In genomic region chr7:45312686-45313453, GRCm38 (mm10) we compare ENCODE assay signal across 12 mouse cellular contexts. TPM values are rescaled to one million over a fixed set of nuclear protein-coding genes. Genes with fewer than 3 reads are reported as not detected.
DNase-seq lines count a peak whose midpoint lies in the region; ATAC-seq and TF ChIP-seq lines count a peak whose summit lies in the region.
"Had no signal": no experiment of that assay in that cellular context is flagged by ENCODE, and none has a peak within 500 bp of the region (broad histone marks: within the 10 kb centered on the region; RNA-seq: fewer than 3 reads in every experiment).

No protein-coding gene starts in this region.

- 14% methylated on average over 10 of the region's 10 CpGs for WGBS in lung, embryonic 14.5 days
- 20% methylated on average over 10 of the region's 10 CpGs for WGBS in intestine, embryonic 16.5 days
- 11% methylated on average over 10 of the region's 10 CpGs for WGBS in stomach, embryonic 14.5 days

- H3K9ac ChIP-seq in lung, embryonic 14.5 days, result no peak overlapping the region
- H3K9ac ChIP-seq in intestine, embryonic 16.5 days (ENCODE audit: low read depth, low read length), result 0 out of 2 replicates have a peak overlapping the region, but pooled peaks have one; percentile 11
- no peak overlapping the region for H3K9ac ChIP-seq in stomach, embryonic 14.5 days (replicated peaks; ENCODE audit: low read depth, low read length)

- H3K4me3 ChIP-seq in lung, embryonic 14.5 days (ENCODE audit: low read depth, low read length), result no peak overlapping the region
- no peak overlapping the region for H3K4me3 ChIP-seq in intestine, embryonic 16.5 days (ENCODE audit: low read length)
- no peak overlapping the region for H3K4me3 ChIP-seq in stomach, embryonic 14.5 days (ENCODE audit: low read depth, low read length)
- H3K4me3 ChIP-seq: forebrain, embryonic 10.5 days; left cerebral cortex, adult 2 months had no signal

- no peak for TF ChIP-seq CTCF in lung, embryonic 14.5 days (IDR thresholded peaks at IDR 0.05; ENCODE audit: low read depth)

- ATAC-seq in lung, embryonic 14.5 days (ENCODE audit: insufficient read depth), result no peak; the same call in 1 of the 2 replicates
- ATAC-seq in intestine, embryonic 16.5 days, result no peak
- no peak for ATAC-seq in stomach, embryonic 14.5 days (ENCODE audit: insufficient number of reproducible peaks, insufficient read depth, low FRiP score, low read depth)

- H3K27ac ChIP-seq in lung, embryonic 14.5 days (ENCODE audit: low read depth), result 0 out of 2 replicates have a peak overlapping the region, but pooled peaks have one; percentile 25
- peak overlapping the region; percentile 58 for H3K27ac ChIP-seq in intestine, embryonic 16.5 days (ENCODE audit: low read length)
- H3K27ac ChIP-seq in stomach, embryonic 14.5 days (ENCODE audit: low read length), result peak overlapping the region; percentile 52
- H3K27ac ChIP-seq: forebrain, embryonic 10.5 days; left cerebral cortex, adult 2 months had no signal

- no peaks in the 10 kb centered on the region for H3K9me3 ChIP-seq in lung, embryonic 14.5 days (ENCODE audit: low read depth, low read length)
- H3K9me3 ChIP-seq in intestine, embryonic 16.5 days (ENCODE audit: control insufficient read depth, low read length), result no peaks in the 10 kb centered on the region
- no peaks in the 10 kb centered on the region for H3K9me3 ChIP-seq in stomach, embryonic 14.5 days (ENCODE audit: control insufficient read depth, low read depth, low read length)
- H3K9me3 ChIP-seq: forebrain, embryonic 10.5 days had no signal

- H3K4me2 ChIP-seq in lung, embryonic 14.5 days, result no peak overlapping the region
- H3K4me2 ChIP-seq in intestine, embryonic 16.5 days (ENCODE audit: low read depth, low read length), result no peak overlapping the region
- no peak overlapping the region for H3K4me2 ChIP-seq in stomach, embryonic 14.5 days (replicated peaks; ENCODE audit: low read depth, low read length)

- no peaks in the 10 kb centered on the region for H3K27me3 ChIP-seq in lung, embryonic 14.5 days (ENCODE audit: insufficient read depth, low read length)
- no peaks in the 10 kb centered on the region for H3K27me3 ChIP-seq in intestine, embryonic 16.5 days (replicated peaks; ENCODE audit: control insufficient read depth, insufficient read depth, low read length)
- H3K27me3 ChIP-seq in stomach, embryonic 14.5 days (ENCODE audit: control insufficient read depth, insufficient read depth, low read length), result no peaks in the 10 kb centered on the region

- 0 out of 2 replicates have a peak, but pooled peaks cover 3% of the 10 kb centered on the region for H3K4me1 ChIP-seq in lung, embryonic 14.5 days (ENCODE audit: insufficient read depth)
- H3K4me1 ChIP-seq in intestine, embryonic 16.5 days (ENCODE audit: control insufficient read depth, insufficient read depth, low read length), result peaks cover 10% of the 10 kb centered on the region; the same call in 1 of the 2 replicates
- H3K4me1 ChIP-seq in stomach, embryonic 14.5 days (ENCODE audit: control insufficient read depth, insufficient read depth, low read length), result peaks cover 13% of the 10 kb centered on the region

- peak; percentile 21 for DNase-seq in embryo, embryonic 10 days (ENCODE audit: low spot score)
- DNase-seq in embryo, embryonic 9.5 days (ENCODE audit: extremely low spot score), result no peak
- DNase-seq in lung, embryonic 14.5 days, result peak; percentile 36
- no peak for DNase-seq in lung, postnatal 25 days (ENCODE audit: low spot score)
- no peak for DNase-seq in ovary, postnatal 14 days (ENCODE audit: low spot score)
- no peak for DNase-seq in natural killer cell, adult 2 months (ENCODE audit: low spot score in 2 of 2)
- DNase-seq: cerebellum, adult 18-20 months; heart, postnatal 10 days had no signal

- H3K36me3 ChIP-seq in lung, embryonic 14.5 days (ENCODE audit: insufficient read depth), result peaks cover 19% of the 10 kb centered on the region
- peaks cover 3% of the 10 kb centered on the region; the same call in 1 of the 2 replicates for H3K36me3 ChIP-seq in intestine, embryonic 16.5 days (ENCODE audit: control insufficient read depth, insufficient read depth, low read length)
- peaks cover 24% of the 10 kb centered on the region for H3K36me3 ChIP-seq in stomach, embryonic 14.5 days (ENCODE audit: control insufficient read depth, insufficient read depth, low read length)
- H3K36me3 ChIP-seq: forebrain, embryonic 10.5 days had no signal

RNA-seq across cellular contexts. Expression of gene Trpm4, which starts 20.7 kb away (rescaled TPM):
- polyA plus RNA-seq in lung, embryonic 14.5 days (2014; fragmentation: Nextera tagmentation; extraction: Ambion mirVana), result 11.4 and 15.7 TPM in 2 replicates
- 33.4 and 36.3 TPM in 2 replicates for polyA plus RNA-seq in intestine, embryonic 16.5 days (2015; fragmentation: Nextera tagmentation; extraction: Ambion mirVana)
- polyA plus RNA-seq in stomach, embryonic 14.5 days (2014; fragmentation: Nextera tagmentation; extraction: Ambion mirVana), result 18.3 and 23.5 TPM in 2 replicates

RNA-seq across cellular contexts. Expression of gene Hrc, which starts 22.2 kb away (rescaled TPM):
- 0.58 and 1.2 TPM in 2 replicates for polyA plus RNA-seq in lung, embryonic 14.5 days (2014; fragmentation: Nextera tagmentation; extraction: Ambion mirVana)
- 0.86 and 1.4 TPM in 2 replicates for polyA plus RNA-seq in intestine, embryonic 16.5 days (2015; fragmentation: Nextera tagmentation; extraction: Ambion mirVana)
- 0.78 and 1.8 TPM in 2 replicates for polyA plus RNA-seq in stomach, embryonic 14.5 days (2014; fragmentation: Nextera tagmentation; extraction: Ambion mirVana)

RNA-seq across cellular contexts. Expression of gene Slc6a21, which starts 35.6 kb away (rescaled TPM):
- polyA plus RNA-seq in lung, embryonic 14.5 days (2014; fragmentation: Nextera tagmentation; extraction: Ambion mirVana), result not detected in 2 replicates
- not detected in 2 replicates for polyA plus RNA-seq in intestine, embryonic 16.5 days (2015; fragmentation: Nextera tagmentation; extraction: Ambion mirVana)
- not detected in 2 replicates for polyA plus RNA-seq in stomach, embryonic 14.5 days (2014; fragmentation: Nextera tagmentation; extraction: Ambion mirVana)
- polyA plus RNA-seq: forebrain, embryonic 10.5 days had no signal

RNA-seq across cellular contexts. Expression of gene Ppfia3, which starts 53.9 kb away (rescaled TPM):
- polyA plus RNA-seq in lung, embryonic 14.5 days (2014; fragmentation: Nextera tagmentation; extraction: Ambion mirVana), result 3.1 and 3.2 TPM in 2 replicates
- 10.3 and 12.0 TPM in 2 replicates for polyA plus RNA-seq in intestine, embryonic 16.5 days (2015; fragmentation: Nextera tagmentation; extraction: Ambion mirVana)
- polyA plus RNA-seq in stomach, embryonic 14.5 days (2014; fragmentation: Nextera tagmentation; extraction: Ambion mirVana), result 5.2 and 6.1 TPM in 2 replicates

RNA-seq across cellular contexts. Expression of gene Lin7b, which starts 57.5 kb away (rescaled TPM):
- polyA plus RNA-seq in lung, embryonic 14.5 days (2014; fragmentation: Nextera tagmentation; extraction: Ambion mirVana), result 0.30 and 0.87 TPM in 2 replicates
- 1.2 and 2.7 TPM in 2 replicates for polyA plus RNA-seq in intestine, embryonic 16.5 days (2015; fragmentation: Nextera tagmentation; extraction: Ambion mirVana)
- polyA plus RNA-seq in stomach, embryonic 14.5 days (2014; fragmentation: Nextera tagmentation; extraction: Ambion mirVana), result 4.2 and 5.1 TPM in 2 replicates

Comparison
In these comparisons a context has a peak if more than half of its experiments do, and no peak if none do; other contexts are left out.
1. DNase-seq: peak in embryo, embryonic 10 days (single experiment) and lung, embryonic 14.5 days (single experiment); none in embryo, embryonic 9.5 days (single experiment), lung, postnatal 25 days (single experiment), ovary, postnatal 14 days (single experiment) and natural killer cell, adult 2 months (0 of 2).
2. Peak in every context shown above with its lines, with median percentiles within 50 percentile points of each other: H3K27ac ChIP-seq.